Mouse (Mus musculus) liver, embryonic 14 days (tissue): ENCODE measurements around the gene Gm21637. TPM values are rescaled to one million over a fixed set of nuclear protein-coding genes. Genes with fewer than 3 reads are reported as not detected.

ENCODE experiments used
- polyA plus RNA-seq: library from polyadenylated mRNA; depleted of rRNA; stranded (reverse); fragments of >200 nt; gene quantifications from 2 replicates; pipeline ENCODE4 v1.2.3, GENCODE M21; 2012; rRNA removed

The Gm21637 gene
- not detected in 2 replicates for polyA plus RNA-seq

DNA sequence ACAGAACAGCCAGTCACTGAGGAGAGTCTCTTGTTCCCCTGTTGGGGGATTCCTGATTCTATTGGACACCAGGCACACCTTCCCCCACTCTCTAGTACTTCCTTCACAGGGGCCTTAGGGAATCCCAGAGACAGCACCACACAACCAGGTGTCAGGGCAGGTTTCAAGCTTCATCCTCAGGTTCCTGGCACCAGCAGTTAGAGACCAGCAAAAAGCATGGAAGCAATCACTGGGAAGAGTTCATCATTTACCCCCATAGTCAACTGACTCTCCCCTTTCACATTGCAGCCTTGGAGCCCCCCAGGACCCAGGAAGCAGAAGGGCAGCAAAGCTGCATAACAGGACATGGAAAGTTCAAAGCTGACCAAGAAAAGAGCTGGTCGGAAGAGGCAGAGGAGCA, at the start of gene Gm21637:
Gene Gm21637 (plus strand): TSS at position 301 of the 400 bp plus-strand sequence.

Other genes starting within 250 kb of the Gm21637 start
- not detected in 2 replicates for gene Btbd35f25, start 244.9 kb upstream of the Gm21637 start, polyA plus RNA-seq
- not detected in 2 replicates for gene Btbd35f22, start 85.8 kb downstream of the Gm21637 start, polyA plus RNA-seq